Mouse (Mus musculus) embryonic fibroblast, embryonic 13.5 days (primary cell): Measurements from ENCODE around the gene Uba3. TPM values are rescaled to one million over a fixed set of nuclear protein-coding genes. Genes with fewer than 3 reads are reported as not detected.

Experiments used
- H3K27ac ChIP-seq: 2 replicates; pipeline ENCODE4 v1.5.1; 2012; ENCODE audit warnings: low read length, control low read depth, inconsistent platforms; ENCODE audit not compliant: insufficient read depth
- H3K4me1 ChIP-seq: 2 replicates; pipeline ENCODE4 v1.6.1; 2011; ENCODE audit warnings: low read length; ENCODE audit not compliant: control insufficient read depth, insufficient read depth
- H3K4me3 ChIP-seq: 2 replicates; pipeline ENCODE4 v1.5.1; 2011; ENCODE audit warnings: mild to moderate bottlenecking, control low read depth, low read length; ENCODE audit not compliant: insufficient read depth
- CTCF ChIP-seq: IDR thresholded peaks from 2 replicates; pipeline ENCODE4 v1.5.1; 2011; ENCODE audit warnings: mild to moderate bottlenecking, control low read depth, low read length, moderate library complexity, borderline replicate concordance; ENCODE audit not compliant: insufficient read depth
- POLR2A ChIP-seq: IDR thresholded peaks from 2 replicates; pipeline ENCODE4 v1.6.1; 2011; ENCODE audit warnings: low read depth, mild to moderate bottlenecking, control low read depth, low read length, moderate library complexity
- polyA plus RNA-seq: library from polyadenylated mRNA; stranded (reverse); fragments of >200 nt; gene quantifications from 2 replicates; pipeline ENCODE4 v1.2.4, GENCODE M21; 2011; ENCODE audit warnings: low read depth; ENCODE audit not compliant: missing spikeins, insufficient read length

The Uba3 gene
- polyA plus RNA-seq, 1 experiment: 147 TPM

DNA sequence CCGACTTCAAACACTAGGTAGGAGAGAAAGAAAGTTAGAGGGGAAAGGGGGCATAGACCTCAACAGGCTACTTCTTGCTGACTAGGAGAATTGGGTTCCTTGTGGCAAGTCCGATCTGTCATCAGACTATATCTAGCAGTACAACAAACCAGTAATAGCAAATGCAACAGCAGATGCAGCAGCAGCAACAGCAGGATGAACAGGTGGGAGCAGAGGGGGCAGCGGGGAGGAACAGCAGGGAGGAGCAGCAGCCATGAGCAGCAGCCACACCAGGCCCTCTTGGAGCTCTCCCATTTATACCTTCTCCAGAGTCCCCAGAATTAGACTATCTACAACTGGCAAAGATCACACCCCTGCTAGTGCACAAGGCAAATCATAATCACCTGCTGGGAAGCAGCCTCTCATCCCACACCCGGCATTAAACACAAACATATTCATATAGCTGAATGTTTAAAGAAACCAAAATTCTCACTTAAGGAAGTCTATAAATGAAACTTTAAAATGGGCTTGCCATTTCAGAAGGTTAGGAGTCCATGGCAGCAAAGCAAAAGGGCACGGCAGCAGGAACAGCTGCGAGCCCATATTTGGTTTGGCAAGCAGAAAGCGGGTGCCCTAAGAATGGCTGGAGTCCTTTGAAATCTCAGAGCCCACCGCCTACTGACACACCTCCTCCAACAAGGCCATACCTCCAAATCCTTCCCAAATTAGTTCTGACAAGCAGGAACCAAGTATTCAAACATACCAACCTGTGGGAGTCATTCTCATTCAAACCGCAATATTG, 21.8 kb upstream of the Uba3 start:
- no peak for TF ChIP-seq CTCF
- no peak for TF ChIP-seq POLR2A
- H3K27ac ChIP-seq: no peak overlapping the region
- peaks cover 12% of the 10 kb centered on the region for H3K4me1 ChIP-seq
- H3K4me3 ChIP-seq: no peak overlapping the region

DNA sequence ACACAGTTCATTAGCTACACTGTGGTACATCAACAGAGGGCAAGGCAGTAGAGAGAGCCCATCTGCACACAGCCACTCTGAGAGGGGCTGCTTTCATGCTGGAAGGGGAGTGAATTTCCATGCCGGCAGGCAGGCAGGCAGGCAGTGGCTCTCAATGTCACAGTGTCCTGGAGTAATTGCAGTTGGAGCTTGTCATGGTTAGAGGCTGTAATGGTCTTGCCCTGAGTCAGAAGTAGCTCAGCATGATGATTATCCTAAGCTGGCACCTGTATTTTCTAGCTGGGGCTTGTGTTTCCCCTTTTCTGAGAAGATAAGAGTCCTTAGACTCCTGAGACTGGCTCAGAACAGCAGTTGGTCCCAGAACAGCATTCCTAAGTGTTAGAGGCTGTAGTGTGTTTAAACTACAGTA, 20.6 kb upstream of the Uba3 start:
- Histone ChIP-seq H3K4me1 (peaks cover 21% of the 10 kb centered on the region), H3K27ac (no peak overlapping the region), H3K4me3 (no peak overlapping the region)
- no peak for TF ChIP-seq POLR2A
- no peak for TF ChIP-seq CTCF

DNA sequence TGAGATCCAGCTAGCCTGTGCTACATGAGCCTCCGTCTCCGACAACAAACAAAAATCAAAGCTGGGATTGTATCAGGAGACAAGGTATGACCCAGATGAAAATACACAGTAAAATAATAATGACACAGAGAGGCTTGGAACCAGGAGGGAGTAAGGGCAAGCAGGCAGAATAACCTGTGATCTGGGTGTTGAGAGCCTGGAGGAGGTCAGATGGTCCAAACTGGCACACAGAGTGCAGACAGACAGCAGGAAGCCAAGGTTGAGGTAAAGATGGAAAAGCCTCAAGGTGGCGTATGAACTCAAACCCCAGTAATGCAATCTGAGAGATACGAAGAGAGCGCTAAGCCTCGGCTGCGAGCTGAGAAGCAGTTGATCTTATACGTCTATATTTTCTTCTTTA, 19.1 kb upstream of the Uba3 start:
- Histone ChIP-seq H3K4me1 (peaks cover 21% of the 10 kb centered on the region), H3K27ac (no peak overlapping the region), H3K4me3 (no peak overlapping the region)
- TF ChIP-seq POLR2A: no peak
- no peak for TF ChIP-seq CTCF

DNA sequence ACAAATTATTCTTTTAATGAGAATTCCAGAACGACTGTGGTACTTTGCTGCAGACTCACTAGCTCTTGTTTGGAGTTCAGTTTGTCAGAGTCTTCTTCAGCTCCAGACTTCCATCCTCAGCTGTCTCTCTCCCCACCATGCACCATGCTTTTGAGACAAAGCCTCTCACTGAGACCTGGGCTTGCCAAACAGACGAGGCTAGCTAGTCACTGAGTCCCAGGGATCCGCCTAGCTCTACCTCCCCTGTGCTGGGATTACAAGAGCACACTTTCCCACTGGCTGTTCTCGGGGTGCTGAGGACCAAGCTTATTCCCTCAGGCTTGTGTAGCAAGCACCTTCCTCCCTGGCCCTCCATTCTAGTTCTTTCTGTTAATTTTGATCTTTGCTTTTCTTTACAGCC, 18.1 kb upstream of the Uba3 start:
- no peak for TF ChIP-seq CTCF
- no peak for TF ChIP-seq POLR2A
- H3K4me3 ChIP-seq: no peak overlapping the region
- H3K27ac ChIP-seq: peak overlapping the region; percentile 45; the same call in 1 of the 2 replicates
- H3K4me1 ChIP-seq: peaks cover 21% of the 10 kb centered on the region

DNA sequence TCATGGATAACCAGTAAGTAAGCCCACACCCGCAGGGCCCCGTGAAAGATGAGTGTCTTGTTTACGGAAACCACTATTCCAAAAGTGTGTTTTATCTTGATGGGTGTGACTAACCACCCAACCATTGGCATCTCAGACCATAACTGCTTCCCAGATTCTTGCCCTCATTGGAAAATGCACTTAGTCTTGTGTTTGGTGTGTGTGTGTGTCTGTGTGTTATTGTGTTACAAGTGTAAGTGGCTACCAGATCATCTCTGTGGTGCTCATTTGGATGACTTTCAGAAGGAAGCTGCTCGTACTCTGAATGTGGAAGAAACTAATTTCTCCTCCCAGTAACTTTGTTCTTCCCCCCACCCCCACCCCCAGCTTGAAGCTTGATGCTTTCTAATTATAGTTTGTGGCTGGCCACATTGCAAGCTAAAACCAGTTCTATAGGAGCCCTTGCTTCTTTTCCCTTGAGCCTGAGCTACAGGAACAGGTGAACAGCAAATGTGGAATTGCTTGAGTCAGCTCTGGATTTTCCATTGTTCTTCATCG, 17.6 kb upstream of the Uba3 start:
- H3K4me3 ChIP-seq: no peak overlapping the region
- H3K4me1 ChIP-seq: peaks cover 21% of the 10 kb centered on the region
- H3K27ac ChIP-seq: peak overlapping the region; percentile 45; the same call in 1 of the 2 replicates
- TF ChIP-seq CTCF: no peak
- no peak for TF ChIP-seq POLR2A

DNA sequence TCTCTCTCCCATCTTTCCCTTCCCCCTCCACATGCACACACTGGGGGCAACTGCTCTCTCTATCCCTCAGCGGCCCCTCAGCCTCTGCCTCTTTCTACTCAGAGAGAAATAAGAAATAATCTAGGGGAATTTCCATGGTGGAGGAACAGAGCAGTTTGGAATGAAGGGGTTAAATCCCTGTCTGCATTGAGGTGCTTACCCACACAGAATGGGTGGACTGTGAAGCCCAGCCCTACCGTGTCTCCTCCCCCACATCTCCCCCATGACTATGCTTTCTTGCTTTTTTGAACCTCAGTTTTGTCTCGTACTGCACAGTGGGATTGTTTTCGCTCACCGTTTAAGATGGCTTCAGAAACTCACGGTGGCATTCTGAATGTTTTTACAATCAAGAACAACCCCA, 16.9 kb upstream of the Uba3 start:
- Histone ChIP-seq H3K4me1 (peaks cover 21% of the 10 kb centered on the region), H3K4me3 (no peak overlapping the region), H3K27ac (peak overlapping the region; percentile 59)
- TF ChIP-seq POLR2A (no peak), CTCF (no peak)

DNA sequence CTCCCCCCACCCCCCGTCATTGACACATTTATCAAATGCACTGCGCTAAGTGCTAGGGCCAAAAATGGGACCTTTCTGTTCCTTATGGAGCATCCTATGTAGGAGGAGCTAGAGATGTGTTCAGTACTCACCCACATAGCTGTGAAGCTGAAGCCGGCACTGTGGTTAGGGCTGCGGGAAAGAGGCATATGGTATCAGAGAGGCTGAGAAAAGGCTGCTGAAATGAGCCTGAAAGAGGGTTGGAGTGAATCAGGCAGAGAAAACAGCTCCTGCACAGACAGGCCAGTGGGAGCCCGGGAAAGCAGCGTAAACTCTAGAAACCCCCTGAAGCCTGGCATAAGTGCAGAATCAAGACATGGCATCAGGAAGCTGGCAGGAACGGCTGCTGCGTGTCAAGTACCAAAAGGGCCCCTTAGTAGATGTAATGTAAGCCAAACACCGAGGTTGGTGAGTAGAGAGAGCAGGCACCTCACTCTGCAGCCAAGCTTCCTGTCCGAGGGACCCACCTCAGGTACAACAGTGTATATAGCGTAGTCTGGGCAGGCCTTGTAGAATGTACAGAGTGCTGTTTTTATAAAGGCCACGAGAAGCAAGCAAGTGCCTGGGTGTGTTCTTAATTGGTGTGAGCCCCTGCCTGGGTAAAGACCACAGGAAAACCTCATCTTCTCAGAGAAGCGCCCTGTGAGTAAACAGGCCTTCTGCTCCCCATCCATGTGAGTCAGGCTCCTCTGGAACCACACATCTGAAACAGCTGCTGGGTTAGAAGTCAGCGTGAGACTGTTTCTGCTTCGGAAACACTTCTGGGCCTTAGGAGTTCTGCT, 16.0 kb upstream of the Uba3 start:
- TF ChIP-seq CTCF (no peak), POLR2A (no peak)
- peaks cover 21% of the 10 kb centered on the region for H3K4me1 ChIP-seq
- peak overlapping the region; percentile 59 for H3K27ac ChIP-seq
- H3K4me3 ChIP-seq: no peak overlapping the region

DNA sequence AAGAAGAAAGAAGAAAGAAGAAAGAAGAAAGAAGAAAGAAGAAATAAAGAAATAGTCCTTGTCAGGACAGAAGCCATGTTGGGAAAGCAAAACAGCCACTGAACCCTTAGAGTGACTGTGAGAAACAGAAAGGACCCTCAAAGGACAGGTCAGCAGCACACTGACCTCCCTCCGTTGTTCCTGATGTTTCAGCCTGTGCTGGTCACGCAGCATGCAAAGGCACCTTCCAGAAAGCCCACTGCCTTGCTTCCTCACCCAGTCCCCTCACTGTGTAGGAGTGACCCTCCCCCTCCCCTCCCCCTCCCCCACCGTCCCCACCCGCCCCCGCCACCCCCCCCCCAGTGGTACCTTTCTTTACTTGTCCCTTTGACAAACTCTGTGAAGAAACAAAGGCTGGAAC, 15.2 kb upstream of the Uba3 start:
- Histone ChIP-seq H3K4me3 (no peak overlapping the region), H3K4me1 (peaks cover 23% of the 10 kb centered on the region), H3K27ac (no peak overlapping the region)
- TF ChIP-seq POLR2A (no peak), CTCF (no peak)

DNA sequence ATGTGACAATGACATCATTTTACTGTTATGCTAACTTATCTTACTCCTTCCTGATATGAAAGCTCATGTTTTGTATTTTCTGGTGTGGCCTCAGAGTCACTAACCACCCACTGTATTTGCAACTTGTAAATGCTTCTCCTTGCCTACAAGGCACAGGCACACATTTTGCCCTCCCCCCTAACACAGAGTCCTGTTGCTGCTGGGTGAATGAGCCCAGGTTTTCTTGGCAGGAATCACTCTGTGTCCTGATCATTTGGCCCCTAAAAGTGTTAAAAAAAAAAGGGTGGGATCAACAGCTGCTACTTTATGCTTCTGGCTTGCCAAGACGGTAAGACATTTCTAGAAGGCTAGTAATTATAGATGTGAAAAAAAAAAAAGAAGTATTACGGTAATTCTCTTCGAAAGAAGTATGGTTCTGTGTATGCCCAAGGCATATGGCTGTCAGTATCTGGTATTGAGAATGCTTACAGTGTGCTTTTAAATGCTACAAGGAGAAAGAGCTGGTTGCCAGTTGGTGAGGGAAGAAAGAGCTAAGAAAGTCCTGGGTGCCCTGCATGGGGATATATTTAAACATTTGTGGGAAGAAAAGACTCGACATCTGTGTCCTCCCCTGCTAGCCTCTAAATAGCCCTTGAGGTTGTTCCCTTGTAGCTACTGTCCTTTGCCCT, 10.8 kb upstream of the Uba3 start:
- no peak for TF ChIP-seq POLR2A
- no peak for TF ChIP-seq CTCF
- no peak overlapping the region for H3K27ac ChIP-seq

More for the DNA sequence above, 10.8 kb upstream of the Uba3 start:
- Histone ChIP-seq H3K4me1 (peaks cover 2% of the 10 kb centered on the region; the same call in 1 of the 2 replicates), H3K4me3 (no peak overlapping the region)
